Mouse (Mus musculus) CD8-positive naive resting alpha-beta T cell, adult 2 months (primary cell): ENCODE results near the gene Gm13697.
A peak's percentile ranks its signal among the peaks of the same experiment; 100 is the strongest.
"Not testable (repeated sequence)": the region's sequence is repeated elsewhere in the genome, so short reads cannot be mapped to it uniquely, and the experiment has no call there.

Experiments
- DNase-seq, 2 experiments: peaks; one replicate each; pipeline ENCODE4 v3.0.0; 2022; ENCODE audit warnings: low read depth in 2 of 2, low spot score in 2 of 2

Gm13697 gene

DNA sequence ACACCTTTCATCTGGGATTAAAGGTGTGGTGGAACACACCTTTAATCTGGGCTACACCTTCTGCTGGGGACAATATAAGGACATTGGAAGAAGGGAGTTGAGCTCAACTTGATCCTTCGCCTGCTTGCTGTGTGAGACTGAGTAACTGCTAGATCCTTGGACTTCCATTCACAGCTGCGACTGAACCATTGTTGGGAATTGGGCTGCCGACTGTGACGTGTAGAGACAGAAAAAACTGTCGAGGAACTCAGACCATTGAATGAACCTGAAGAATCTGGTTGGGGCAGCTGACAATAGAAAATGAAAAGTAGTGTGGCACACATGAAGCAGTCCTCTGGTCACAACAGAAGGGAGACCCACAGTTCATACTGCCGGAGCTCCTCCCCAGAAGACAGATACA lies at the start of gene Gm13697:
Gm13697 (plus strand) TSS at position 301 of the 400 bp plus-strand sequence.
- DNase-seq, result not testable (repeated sequence)

DNA sequence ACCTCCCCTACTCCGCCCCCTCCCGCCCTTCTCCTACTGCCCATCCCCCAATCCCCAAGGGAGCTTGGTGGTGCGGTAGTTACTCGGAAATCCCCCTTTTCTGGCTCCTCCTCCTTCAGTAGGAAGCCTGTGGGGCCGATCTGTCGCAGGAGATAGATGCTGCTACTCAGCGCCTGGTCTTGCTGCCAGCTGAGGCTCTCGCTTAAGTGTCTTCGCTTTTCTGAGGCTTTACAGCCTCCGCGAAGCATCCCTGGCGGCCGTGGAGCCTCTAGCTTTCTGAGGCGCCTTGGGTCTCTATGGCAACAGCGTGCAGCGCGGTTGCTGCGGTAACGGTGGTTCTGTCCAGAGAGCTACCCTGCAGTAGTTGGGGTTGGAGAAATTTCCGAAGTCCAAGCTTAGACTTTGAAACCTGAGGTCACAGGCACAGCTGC lies 43.6 kb upstream of the Gm13697 start, which contains the start of gene Zswim2:
Zswim2 (minus strand) TSS at position 298 of the 431 bp plus-strand sequence.
- peak in 1 of 2 experiments; percentile 20 for DNase-seq

DNA sequence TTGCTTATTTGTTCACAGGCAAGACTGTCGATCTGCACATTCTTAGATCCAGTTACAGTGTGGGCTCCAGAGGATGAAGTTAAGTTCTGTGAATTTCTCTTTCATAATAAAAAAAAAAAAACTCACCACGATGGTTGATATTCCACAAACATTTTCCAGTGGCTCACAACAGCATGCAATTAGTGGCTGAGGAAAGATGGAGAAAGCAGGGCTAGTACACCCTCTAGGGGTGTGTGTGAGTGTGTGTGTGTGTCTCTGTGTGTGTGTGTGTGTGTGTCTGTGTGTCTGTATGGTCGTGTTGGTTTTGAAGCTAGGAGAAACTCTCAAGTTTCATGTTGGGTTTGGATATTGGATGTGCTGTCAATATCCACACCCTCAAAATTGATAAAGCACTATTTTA lies 43.2 kb upstream of the Gm13697 start:
- no peak for DNase-seq

DNA sequence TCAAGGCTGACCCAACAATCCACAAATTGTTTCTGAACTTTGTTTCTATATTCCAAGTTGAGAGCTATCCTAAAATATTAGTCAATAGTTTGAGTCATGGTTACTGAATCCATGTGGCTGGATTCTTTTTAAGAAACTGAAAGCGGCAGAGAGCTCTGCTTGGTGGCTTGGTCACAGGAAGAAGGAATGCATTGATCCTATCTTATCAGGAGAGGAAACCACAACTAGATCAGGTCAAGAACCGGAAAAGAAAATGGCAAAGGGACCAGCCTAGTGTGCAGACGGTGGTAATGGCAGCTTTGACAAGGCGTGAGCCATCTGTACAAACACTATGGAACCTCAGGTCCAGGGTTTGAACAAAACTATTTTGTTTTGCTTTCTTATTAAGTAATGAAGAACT lies 42.8 kb upstream of the Gm13697 start:
- no peak for DNase-seq

DNA sequence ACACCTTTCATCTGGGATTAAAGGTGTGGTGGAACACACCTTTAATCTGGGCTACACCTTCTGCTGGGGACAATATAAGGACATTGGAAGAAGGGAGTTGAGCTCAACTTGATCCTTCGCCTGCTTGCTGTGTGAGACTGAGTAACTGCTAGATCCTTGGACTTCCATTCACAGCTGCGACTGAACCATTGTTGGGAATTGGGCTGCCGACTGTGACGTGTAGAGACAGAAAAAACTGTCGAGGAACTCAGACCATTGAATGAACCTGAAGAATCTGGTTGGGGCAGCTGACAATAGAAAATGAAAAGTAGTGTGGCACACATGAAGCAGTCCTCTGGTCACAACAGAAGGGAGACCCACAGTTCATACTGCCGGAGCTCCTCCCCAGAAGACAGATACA lies 29.1 kb upstream of the Gm13697 start, which contains the start of gene Gm13698:
Gm13698 (plus strand) TSS at position 301 of the 400 bp plus-strand sequence.
- DNase-seq, result not testable (repeated sequence)

DNA sequence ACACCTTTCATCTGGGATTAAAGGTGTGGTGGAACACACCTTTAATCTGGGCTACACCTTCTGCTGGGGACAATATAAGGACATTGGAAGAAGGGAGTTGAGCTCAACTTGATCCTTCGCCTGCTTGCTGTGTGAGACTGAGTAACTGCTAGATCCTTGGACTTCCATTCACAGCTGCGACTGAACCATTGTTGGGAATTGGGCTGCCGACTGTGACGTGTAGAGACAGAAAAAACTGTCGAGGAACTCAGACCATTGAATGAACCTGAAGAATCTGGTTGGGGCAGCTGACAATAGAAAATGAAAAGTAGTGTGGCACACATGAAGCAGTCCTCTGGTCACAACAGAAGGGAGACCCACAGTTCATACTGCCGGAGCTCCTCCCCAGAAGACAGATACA lies 23.3 kb upstream of the Gm13697 start, which contains the start of gene Gm13693:
Gm13693 (plus strand) TSS at position 301 of the 400 bp plus-strand sequence.
- DNase-seq, result not testable (repeated sequence)

DNA sequence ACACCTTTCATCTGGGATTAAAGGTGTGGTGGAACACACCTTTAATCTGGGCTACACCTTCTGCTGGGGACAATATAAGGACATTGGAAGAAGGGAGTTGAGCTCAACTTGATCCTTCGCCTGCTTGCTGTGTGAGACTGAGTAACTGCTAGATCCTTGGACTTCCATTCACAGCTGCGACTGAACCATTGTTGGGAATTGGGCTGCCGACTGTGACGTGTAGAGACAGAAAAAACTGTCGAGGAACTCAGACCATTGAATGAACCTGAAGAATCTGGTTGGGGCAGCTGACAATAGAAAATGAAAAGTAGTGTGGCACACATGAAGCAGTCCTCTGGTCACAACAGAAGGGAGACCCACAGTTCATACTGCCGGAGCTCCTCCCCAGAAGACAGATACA lies 17.5 kb upstream of the Gm13697 start, which contains the start of gene Gm13695:
Gm13695 (plus strand) TSS at position 301 of the 400 bp plus-strand sequence.
- DNase-seq, result not testable (repeated sequence)

DNA sequence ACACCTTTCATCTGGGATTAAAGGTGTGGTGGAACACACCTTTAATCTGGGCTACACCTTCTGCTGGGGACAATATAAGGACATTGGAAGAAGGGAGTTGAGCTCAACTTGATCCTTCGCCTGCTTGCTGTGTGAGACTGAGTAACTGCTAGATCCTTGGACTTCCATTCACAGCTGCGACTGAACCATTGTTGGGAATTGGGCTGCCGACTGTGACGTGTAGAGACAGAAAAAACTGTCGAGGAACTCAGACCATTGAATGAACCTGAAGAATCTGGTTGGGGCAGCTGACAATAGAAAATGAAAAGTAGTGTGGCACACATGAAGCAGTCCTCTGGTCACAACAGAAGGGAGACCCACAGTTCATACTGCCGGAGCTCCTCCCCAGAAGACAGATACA lies 11.7 kb upstream of the Gm13697 start, which contains the start of gene Gm13696:
Gm13696 (plus strand) TSS at position 301 of the 400 bp plus-strand sequence.
- DNase-seq, result not testable (repeated sequence)

DNA sequence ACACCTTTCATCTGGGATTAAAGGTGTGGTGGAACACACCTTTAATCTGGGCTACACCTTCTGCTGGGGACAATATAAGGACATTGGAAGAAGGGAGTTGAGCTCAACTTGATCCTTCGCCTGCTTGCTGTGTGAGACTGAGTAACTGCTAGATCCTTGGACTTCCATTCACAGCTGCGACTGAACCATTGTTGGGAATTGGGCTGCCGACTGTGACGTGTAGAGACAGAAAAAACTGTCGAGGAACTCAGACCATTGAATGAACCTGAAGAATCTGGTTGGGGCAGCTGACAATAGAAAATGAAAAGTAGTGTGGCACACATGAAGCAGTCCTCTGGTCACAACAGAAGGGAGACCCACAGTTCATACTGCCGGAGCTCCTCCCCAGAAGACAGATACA lies 5.9 kb upstream of the Gm13697 start, which contains the start of gene Gm13694:
Gm13694 (plus strand) TSS at position 301 of the 400 bp plus-strand sequence.
- DNase-seq, result not testable (repeated sequence)

DNA sequence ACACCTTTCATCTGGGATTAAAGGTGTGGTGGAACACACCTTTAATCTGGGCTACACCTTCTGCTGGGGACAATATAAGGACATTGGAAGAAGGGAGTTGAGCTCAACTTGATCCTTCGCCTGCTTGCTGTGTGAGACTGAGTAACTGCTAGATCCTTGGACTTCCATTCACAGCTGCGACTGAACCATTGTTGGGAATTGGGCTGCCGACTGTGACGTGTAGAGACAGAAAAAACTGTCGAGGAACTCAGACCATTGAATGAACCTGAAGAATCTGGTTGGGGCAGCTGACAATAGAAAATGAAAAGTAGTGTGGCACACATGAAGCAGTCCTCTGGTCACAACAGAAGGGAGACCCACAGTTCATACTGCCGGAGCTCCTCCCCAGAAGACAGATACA lies 5.7 kb downstream of the Gm13697 start, which contains the start of gene Gm13691:
Gm13691 (plus strand) TSS at position 301 of the 400 bp plus-strand sequence.
- DNase-seq, result not testable (repeated sequence)

DNA sequence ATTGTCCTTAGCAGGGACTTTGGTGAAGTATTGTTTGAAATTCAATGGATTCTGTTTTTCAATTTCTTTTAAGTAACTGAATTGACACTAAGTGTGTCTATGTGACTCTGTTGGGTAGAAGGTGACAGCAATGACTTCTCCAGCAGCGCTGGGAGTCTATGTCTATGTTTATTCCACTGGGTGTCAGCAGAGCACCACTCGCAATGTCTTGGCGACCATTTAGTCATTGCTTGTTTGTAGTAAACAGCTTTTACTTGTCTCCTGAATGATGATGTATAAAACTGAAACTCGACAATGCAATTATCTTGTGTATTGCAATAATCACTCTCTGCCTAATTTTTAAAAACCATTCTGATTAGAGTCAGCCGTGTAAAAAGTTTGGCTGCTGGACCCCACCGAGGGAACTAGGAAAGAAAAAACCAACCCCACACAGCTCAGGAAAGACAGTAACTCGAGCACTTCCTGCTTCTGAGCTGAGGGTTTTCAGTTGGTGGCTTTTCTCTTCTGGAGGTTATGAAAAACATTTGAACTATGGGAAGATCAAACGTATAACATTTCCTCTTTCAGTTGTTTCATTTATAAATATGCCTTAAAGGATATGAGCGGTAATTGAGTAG lies 9.2 kb downstream of the Gm13697 start:
- peak; percentile 55 to 71 for DNase-seq

DNA sequence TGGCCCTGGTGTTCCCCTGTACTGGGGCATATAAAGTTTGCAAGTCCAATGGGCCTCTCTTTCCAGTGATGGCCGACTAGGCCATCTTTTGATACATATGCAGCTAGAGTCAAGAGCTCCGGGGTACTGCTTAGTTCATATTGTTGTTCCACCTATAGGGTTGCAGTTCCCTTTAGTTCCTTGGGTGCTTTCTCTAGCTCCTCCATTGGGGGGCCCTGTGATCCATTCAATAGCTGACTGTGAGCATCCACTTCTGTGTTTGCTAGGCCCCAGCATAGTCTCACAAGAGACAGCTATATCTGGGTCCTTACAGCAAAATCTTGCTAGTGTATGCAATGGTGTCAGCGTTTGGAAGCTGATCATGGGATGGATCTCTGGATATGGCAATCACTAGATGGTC lies 10.0 kb downstream of the Gm13697 start:
- not testable (repeated sequence) for DNase-seq

DNA sequence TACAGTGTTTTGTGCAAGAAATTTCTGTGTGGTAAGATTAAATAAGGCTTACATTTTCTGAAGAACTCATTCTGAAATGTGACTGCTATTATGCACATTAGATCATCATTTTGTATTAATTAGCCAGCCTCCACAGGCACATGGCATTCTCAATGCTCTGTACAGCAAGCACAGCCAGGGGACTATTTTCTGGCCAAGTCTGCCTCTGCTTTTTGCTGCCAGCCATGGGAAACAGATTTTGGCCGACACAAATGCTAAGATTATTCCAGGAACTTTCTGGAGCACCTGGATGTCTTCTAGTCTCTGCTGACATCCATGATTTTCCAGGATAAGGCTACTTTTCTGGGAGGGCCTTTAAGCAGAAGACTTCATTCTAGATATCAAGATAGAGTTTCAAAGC lies 24.4 kb downstream of the Gm13697 start:
- no peak for DNase-seq

DNA sequence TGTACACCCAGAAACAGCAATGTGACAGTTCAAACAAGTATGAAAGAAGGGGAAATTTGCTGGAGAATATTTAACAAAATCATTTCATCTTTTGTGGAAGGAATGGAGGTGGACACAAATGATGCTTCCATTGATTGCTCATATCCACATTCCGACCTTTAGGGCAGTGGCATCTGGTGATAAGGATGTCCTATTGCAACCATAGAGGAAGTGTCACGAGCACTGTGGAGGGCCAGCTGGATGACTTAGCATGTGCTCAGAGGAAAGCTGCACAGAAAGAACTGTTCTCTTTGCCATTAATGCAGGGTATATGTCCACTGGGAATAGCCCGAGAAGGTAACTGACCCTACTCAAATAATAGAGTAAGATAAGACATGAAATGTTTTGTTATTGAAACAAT lies 25.3 kb downstream of the Gm13697 start:
- no peak for DNase-seq

DNA sequence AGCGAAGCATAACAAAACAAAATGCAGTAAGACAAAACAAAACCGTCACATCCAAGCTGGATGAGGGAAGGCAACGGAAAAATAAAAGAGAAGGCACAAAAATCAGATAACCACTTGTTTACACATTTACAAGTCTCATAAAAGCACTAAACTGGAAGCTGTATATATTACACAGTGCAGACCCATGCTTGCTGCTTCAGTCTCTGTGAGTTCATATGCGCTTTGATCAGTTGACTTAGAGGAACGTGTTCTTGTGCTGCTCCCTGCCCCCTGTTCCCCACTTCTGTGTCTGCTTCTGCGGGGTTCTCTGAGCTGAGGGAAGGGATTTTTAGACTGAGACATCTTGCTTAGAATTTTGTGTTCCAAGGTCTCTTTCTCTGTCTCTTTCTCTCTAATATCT lies 30.0 kb downstream of the Gm13697 start:
- no peak for DNase-seq

DNA sequence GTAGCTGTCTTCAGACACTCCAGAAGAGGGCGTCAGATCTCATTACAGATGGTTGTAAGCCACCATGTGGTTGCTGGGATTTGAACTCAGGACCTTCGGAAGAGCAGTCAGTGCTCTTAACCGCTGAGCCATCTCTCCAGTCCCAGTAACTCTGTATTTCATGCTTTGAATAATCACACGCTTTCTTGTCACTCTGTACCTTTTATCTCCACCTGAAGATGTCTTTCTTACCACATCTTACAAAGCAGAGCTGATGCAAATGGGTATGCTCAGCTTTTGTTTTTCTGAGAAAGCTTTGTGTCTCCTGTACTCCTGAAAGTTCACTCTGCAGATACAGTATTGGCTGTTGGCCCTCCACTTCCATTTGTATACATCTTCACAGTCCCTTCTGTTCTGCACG lies 31.7 kb downstream of the Gm13697 start:
- peak; percentile 61 to 63 for DNase-seq

DNA sequence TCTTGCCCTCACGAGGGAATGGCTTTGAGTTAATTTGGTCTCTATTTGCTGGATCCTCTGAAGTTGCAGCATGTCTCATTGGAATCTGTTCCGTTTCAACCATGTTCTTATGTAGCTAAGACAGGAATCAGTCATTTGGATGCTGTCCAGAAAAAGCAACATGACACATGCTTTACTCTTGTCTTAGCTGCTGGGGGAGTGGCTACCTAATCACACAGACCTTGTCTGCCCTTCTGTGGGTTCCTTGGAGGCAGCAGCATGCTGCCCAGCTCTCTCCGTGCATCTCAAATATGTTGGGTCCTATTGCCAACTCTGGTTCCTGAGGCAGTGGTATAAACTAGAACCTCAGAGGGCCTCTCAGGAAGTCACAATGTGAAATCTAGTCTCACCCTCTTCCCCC lies 33.8 kb downstream of the Gm13697 start:
- DNase-seq, result no peak

DNA sequence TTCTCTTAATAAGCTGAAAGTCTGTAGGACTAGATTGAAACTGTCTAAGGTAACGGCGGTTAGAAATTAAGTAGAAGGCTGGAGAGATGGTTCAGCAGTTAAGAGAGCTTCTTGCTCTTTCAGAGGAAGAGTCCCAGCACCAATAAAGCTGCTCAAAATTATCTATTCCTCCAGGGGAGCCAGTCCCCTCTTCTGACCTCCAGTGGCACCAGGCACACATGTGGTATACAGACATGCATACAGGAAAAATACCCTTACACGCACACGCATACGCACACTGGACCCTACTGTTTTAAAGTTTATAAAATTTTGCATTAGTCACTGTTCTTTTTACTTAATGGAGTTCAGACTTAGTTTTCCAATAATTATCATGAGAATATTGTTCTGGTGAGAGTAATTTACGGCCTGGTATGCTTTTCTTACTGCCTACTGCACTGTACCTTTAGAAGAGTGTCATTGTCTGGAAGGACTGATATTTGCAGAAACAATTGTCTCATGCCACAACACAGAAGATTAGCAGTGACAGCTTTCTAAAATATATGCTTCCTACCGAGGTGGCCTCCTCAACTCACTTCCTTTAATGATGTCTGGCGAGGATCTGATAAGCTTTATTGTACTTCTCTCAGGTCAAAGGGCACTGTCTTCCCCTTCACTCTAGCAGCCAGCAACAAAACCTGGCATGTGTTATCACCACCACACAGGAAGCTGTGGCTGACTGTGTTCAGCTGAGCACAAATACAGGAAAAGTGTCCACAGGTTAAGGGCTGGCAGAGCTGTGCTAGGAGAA lies 35.2 kb downstream of the Gm13697 start:
- peak; percentile 23 to 30 for DNase-seq

DNA sequence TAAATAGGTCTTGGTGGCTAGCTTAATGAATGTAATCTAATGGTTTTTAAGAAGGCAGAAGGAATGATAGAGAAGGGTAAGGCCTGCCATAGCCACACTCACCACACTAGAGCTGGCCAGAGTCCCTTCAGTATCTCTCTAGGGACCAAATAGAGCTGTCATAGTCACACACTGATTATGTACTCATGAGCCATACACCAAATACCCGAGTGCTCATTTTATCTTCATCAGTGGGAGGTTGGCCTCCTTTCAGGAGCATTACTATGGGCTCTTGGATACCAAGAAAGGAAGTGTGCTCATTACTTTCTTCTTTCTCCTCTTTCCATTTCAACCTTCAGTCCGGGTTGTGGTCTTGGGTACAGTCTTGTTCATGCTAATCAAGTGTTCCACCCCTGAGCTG lies 37.4 kb downstream of the Gm13697 start:
- no peak for DNase-seq

DNA sequence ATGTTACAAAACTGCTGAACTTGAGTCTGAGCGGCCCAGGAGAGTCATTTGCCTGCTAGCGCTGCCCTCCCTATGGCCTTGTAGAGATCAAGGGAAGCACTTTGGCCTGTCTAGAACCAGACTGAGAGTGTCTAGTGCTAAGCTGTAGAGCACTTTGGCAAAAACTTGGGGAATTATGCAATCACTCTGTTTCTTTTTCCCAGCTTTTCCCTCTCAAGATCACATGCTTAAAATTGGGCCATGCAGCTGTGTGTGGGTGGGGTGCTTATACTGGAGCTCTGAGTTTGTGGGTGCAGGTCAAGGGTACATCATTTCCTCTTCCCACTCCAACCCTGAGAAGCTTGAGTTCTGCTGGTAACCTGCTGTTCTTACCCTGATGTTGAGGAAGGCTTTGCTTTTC lies 38.4 kb downstream of the Gm13697 start:
- DNase-seq, result no peak

DNA sequence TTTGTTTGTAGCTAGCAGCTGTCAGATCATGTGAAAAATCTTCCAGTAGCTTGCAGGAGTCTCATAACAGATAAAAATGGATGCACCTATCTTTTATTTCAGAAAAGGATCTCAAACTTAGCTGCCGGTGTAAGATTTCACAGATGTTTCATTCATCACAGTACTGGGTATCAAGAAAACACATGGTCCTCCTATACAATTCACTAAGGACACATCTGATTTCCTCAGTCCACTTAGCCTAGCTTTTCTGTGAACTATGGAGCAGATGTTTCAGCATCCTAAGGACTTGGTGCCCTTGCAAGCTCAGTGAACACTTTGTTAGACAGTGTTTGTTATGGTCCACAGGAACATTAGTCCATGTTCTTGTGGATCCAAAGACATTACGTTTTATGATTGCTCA lies 38.8 kb downstream of the Gm13697 start:
- DNase-seq, result no peak

DNA sequence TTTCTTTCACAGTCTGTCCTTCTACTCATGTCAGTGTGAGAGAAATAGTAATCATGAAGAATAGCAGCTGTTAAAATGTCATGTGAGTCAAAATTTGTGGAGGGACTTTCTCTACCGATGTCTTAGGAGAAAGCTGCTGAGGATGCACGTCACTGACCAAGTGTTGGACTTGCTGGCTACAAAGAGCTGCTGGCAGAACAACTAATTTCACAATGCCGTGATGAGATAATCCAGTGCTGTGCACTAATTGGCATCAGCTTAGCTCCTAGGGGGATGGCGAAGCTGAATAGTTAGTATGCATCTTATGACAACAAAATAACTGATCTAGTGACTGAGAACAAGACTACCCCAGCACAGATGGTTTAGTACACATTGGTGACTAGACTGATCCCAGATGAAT lies 40.7 kb downstream of the Gm13697 start:
- DNase-seq, result no peak
